Mouse (Mus musculus) erythroblast, embryonic 14.5 days (primary cell): ENCODE measurements around the gene Gdf10. TPM values are rescaled to one million over a fixed set of nuclear protein-coding genes. Genes with fewer than 3 reads are reported as not detected.

Source experiments
- H3K27me3 ChIP-seq: 2 replicates; pipeline ENCODE4 v1.6.1; 2012; ENCODE audit warnings: inconsistent platforms; ENCODE audit not compliant: control insufficient read depth
- H3K36me3 ChIP-seq: 2 replicates; pipeline ENCODE4 v1.6.1; 2012; ENCODE audit warnings: mild to moderate bottlenecking, inconsistent platforms; ENCODE audit not compliant: control insufficient read depth
- H3K4me1 ChIP-seq: 2 replicates; pipeline ENCODE4 v1.6.1; 2012; ENCODE audit warnings: inconsistent platforms; ENCODE audit not compliant: control insufficient read depth
- H3K4me3 ChIP-seq: replicated peaks from 2 replicates; pipeline ENCODE3; 2012; ENCODE audit warnings: moderate library complexity, mild to moderate bottlenecking, inconsistent platforms
- H3K9me3 ChIP-seq: 2 replicates; pipeline ENCODE4 v1.6.1; 2012; ENCODE audit warnings: low read length, inconsistent platforms, mixed read lengths; ENCODE audit not compliant: control insufficient read depth
- GATA1 ChIP-seq: IDR thresholded peaks from 2 replicates; pipeline ENCODE4 v1.6.1; 2012; ENCODE audit warnings: low read length, inconsistent platforms, mixed read lengths
- TAL1 ChIP-seq: IDR thresholded peaks from 3 replicates; pipeline ENCODE4 v1.6.1; 2012; ENCODE audit warnings: low read length, inconsistent platforms, mixed read lengths
- polyA plus RNA-seq: library from polyadenylated mRNA; stranded (reverse); fragments of >175 nt; gene quantifications from 2 replicates; pipeline ENCODE4 v1.2.3, GENCODE M21; 2012

Gdf10 gene
- polyA plus RNA-seq, 1 experiment: not detected

DNA sequence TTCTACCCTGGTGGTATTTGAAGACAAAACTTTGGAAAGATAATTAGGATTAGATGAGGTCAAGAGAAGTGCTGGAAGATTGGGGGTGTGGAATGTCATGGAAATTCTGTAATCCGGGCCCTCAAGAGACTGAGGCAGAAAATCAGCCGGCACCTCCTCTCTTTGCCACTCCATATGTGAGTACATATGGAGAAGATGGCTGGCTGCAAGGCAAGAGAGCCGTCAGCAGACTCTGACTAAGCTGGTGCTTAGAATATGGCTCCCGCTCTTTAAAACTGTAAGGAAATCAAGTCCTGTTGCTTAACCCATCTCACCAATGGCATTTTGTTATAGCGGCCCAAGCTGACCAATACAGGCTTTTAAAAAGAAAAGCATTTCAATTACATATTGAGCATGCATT is 27.6 kb upstream of the Gdf10 start:
- Histone ChIP-seq H3K9me3 (peaks cover 2% of the 10 kb centered on the region; the same call in 1 of the 2 replicates), H3K27me3 (no peaks in the 10 kb centered on the region)

DNA sequence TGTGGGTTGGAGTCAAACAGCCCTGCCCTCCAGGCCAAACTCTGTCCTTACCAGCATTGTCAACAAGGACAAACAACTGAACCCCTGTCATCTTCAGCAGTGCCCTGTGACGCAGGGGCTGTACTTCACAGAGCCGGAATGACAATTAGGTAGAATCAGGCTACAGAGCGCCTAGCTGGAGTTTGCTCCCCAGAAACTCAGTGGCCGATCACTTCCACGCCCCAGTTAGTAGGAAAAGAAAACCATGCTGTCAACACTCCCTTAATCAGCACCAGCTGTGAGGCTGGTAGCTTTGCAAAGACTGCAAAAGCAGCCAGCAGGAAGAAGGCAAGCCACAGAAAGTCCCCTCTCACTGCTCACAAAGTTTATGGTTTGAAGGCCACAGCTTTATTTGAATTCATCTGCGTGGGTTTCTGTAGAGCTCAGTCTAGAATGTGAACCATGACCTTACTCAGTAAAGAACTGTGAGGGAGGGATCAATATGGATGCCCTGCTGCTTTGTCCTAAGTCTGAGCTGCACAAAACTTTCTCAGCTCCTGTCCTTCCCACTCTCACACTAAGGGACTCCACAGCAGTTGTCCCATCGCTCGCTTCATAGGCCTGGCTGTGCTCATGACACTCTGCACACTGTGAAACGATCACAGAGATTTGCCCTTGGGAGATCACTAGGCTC is 26.6 kb upstream of the Gdf10 start:
- Histone ChIP-seq H3K4me1 (no peaks in the 10 kb centered on the region), H3K36me3 (no peaks in the 10 kb centered on the region), H3K27me3 (no peaks in the 10 kb centered on the region), H3K9me3 (peaks cover 2% of the 10 kb centered on the region; the same call in 1 of the 2 replicates), H3K4me3 (no peak overlapping the region)
- TF ChIP-seq GATA1 (no peak), TAL1 (no peak)

More for the DNA sequence above, 27.6 kb upstream of the Gdf10 start:
- no peaks in the 10 kb centered on the region for H3K4me1 ChIP-seq
- no peaks in the 10 kb centered on the region for H3K36me3 ChIP-seq
- TF ChIP-seq GATA1: no peak
- TF ChIP-seq TAL1: no peak
- no peak overlapping the region for H3K4me3 ChIP-seq

DNA sequence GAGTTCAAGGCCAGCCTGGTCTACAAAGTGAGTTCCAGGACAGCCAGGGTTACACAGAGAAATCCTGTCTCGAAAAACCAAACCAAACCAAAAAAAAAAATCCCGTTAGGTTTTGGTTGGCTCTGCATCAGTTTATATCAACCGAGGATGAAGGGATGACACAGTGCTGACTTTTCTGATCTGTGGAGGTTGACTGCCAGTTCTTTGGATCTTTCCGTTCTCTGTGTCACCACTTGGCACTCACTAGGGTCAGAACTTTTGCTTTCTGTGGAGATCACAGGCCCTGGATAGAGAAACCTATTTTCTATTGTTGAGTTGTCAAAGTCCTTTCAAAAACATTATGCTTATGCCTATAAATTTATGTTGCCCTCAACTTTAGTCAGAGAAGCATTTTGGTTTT is 20.6 kb upstream of the Gdf10 start:
- H3K9me3 ChIP-seq: peaks cover 3% of the 10 kb centered on the region
- no peak overlapping the region for H3K4me3 ChIP-seq
- H3K36me3 ChIP-seq: no peaks in the 10 kb centered on the region
- H3K4me1 ChIP-seq: no peaks in the 10 kb centered on the region
- TF ChIP-seq TAL1: no peak
- no peak for TF ChIP-seq GATA1
- H3K27me3 ChIP-seq: no peaks in the 10 kb centered on the region

- H3K27me3 ChIP-seq: no peaks in the 10 kb centered on the region
- no peak overlapping the region for H3K4me3 ChIP-seq
- H3K36me3 ChIP-seq: no peaks in the 10 kb centered on the region
- no peaks in the 10 kb centered on the region for H3K4me1 ChIP-seq
- TF ChIP-seq TAL1 (no peak), GATA1 (no peak)
- H3K9me3 ChIP-seq: peaks cover 3% of the 10 kb centered on the region
Observed at GRCm38 (mm10) chr14:33903199-33903598, 20.2 kb upstream of the Gdf10 start.

GRCm38 (mm10) chr14:33904851-33905250 is 18.5 kb upstream of the Gdf10 start:
- Histone ChIP-seq H3K36me3 (no peaks in the 10 kb centered on the region), H3K4me1 (no peaks in the 10 kb centered on the region), H3K27me3 (no peaks in the 10 kb centered on the region), H3K4me3 (no peak overlapping the region), H3K9me3 (peaks cover 3% of the 10 kb centered on the region)
- TF ChIP-seq TAL1: no peak
- no peak for TF ChIP-seq GATA1

DNA sequence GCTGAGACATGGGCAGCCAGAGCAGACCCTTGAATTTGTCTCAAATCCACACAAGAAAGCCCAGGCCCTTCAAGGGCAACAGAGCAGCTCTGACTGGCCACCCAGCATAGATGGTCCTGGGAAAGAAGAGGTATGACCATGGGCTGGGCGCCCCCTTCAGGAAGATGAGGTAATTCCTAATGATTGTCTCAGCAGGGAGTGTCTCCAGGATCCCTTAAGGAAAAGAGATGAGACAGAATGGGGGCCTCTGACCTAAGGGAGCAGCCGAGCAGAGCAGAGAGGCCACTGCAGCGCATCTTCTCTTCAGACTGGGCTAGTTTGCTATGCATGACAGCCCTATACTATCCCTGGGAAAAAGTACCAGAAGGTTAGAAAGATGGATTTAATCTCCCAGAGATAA is 9.7 kb upstream of the Gdf10 start:
- Histone ChIP-seq H3K4me1 (no peaks in the 10 kb centered on the region), H3K36me3 (no peaks in the 10 kb centered on the region), H3K4me3 (no peak overlapping the region), H3K27me3 (no peaks in the 10 kb centered on the region; the same call in 1 of the 2 replicates), H3K9me3 (no peaks in the 10 kb centered on the region; the same call in 1 of the 2 replicates)
- TF ChIP-seq TAL1 (no peak), GATA1 (no peak)

- Histone ChIP-seq H3K4me3 (no peak overlapping the region), H3K4me1 (no peaks in the 10 kb centered on the region), H3K27me3 (no peaks in the 10 kb centered on the region; the same call in 1 of the 2 replicates), H3K36me3 (no peaks in the 10 kb centered on the region), H3K9me3 (no peaks in the 10 kb centered on the region; the same call in 1 of the 2 replicates)
- no peak for TF ChIP-seq GATA1
- TF ChIP-seq TAL1: no peak
Observed at GRCm38 (mm10) chr14:33914206-33914605, 9.2 kb upstream of the Gdf10 start.

- no peak overlapping the region for H3K4me3 ChIP-seq
- TF ChIP-seq TAL1 (no peak), GATA1 (no peak)
- no peaks in the 10 kb centered on the region for H3K36me3 ChIP-seq
- H3K4me1 ChIP-seq: no peaks in the 10 kb centered on the region
- no peaks in the 10 kb centered on the region for H3K9me3 ChIP-seq
- peaks cover 36% of the 10 kb centered on the region for H3K27me3 ChIP-seq
Observed at GRCm38 (mm10) chr14:33920727-33921559, 2.4 kb upstream of the Gdf10 start.

- Histone ChIP-seq H3K9me3 (no peaks in the 10 kb centered on the region), H3K27me3 (peaks cover 39% of the 10 kb centered on the region), H3K4me1 (no peaks in the 10 kb centered on the region), H3K4me3 (no peak overlapping the region), H3K36me3 (no peaks in the 10 kb centered on the region)
- TF ChIP-seq GATA1: no peak
- TF ChIP-seq TAL1: no peak
Observed at GRCm38 (mm10) chr14:33922771-33923167, 618 bp upstream of the Gdf10 start.
